Mouse (Mus musculus) left cerebral cortex, postnatal 14 days (tissue): ENCODE measurements at regions not wholly inside any gene's neighbourhood (a gene's known extent, or its start where the extent isn't known, plus 50 kb on each side); places are given as distances from the start of the nearest gene placed in this dataset.

Source experiments
- DNase-seq, 2 experiments: peaks; one replicate each; pipeline ENCODE4 v3.0.0; 2021 to 2022; ENCODE audit warnings: low spot score in 2 of 2, mixed read lengths in 1 of 2
- intact Hi-C: fragments of 180-260 bp; cut with DNase I; formaldehyde crosslinking; loops from one replicate; pipeline ENCODE4 v1.15.1; 2025

- intact Hi-C loops, result loop anchor here (10.0 kb wide), 1 partner anchor 577 kb away; no protein-coding TSS in a partner anchor
- DNase-seq, result no peak
Measured at GRCm38 (mm10) chr11:19827996-19828395, 96.2 kb upstream of the Spred2 start.

GRCm38 (mm10) chr11:19828959-19829401 is 95.2 kb upstream of the Spred2 start:
- DNase-seq, result no peak
- intact Hi-C loops, result loop anchor here (10.0 kb wide), 1 partner anchor 576 kb away; no protein-coding TSS in a partner anchor

GRCm38 (mm10) chr11:19829564-19830279 is 94.5 kb upstream of the Spred2 start:
- intact Hi-C loops, result loop anchor here (2.0 to 10.0 kb wide), 3 partner anchors 208 to 575 kb away; no protein-coding TSS in a partner anchor
- no peak for DNase-seq

- intact Hi-C loops, result loop anchor here (2.0 to 5.0 kb wide), 2 partner anchors 207 to 242 kb away; no protein-coding TSS in a partner anchor
- DNase-seq, result peak; percentile 81 to 85
Measured at GRCm38 (mm10) chr11:19830280-19831062, 93.7 kb upstream of the Spred2 start.

- intact Hi-C loops, result loop anchor here (2.0 to 5.0 kb wide), 2 partner anchors 90 to 203 kb away; partner anchors contain the start of gene Spred2
- DNase-seq, result no peak
Measured at GRCm38 (mm10) chr11:19834561-19834960, 89.6 kb upstream of the Spred2 start.

- DNase-seq, result peak; percentile 73 to 90
- intact Hi-C loops, result loop anchor here (1.0 to 2.0 kb wide), 2 partner anchors 64 to 90 kb away; partner anchors contain the start of gene Spred2
Measured at GRCm38 (mm10) chr11:19835221-19835745, 88.9 kb upstream of the Spred2 start.

- no peak for DNase-seq
- intact Hi-C loops, result no loop called here
Measured at GRCm38 (mm10) chr11:19838932-19839331, 85.2 kb upstream of the Spred2 start.

- intact Hi-C loops, result no loop called here
- DNase-seq, result no peak
Measured at GRCm38 (mm10) chr11:19843084-19843483, 81.1 kb upstream of the Spred2 start.

- intact Hi-C loops, result no loop called here
- DNase-seq, result no peak
Measured at GRCm38 (mm10) chr11:19847910-19848309, 76.3 kb upstream of the Spred2 start.

- intact Hi-C loops, result no loop called here
- DNase-seq, result no peak
Measured at GRCm38 (mm10) chr11:19848412-19848811, 75.8 kb upstream of the Spred2 start.

GRCm38 (mm10) chr11:19849347-19849811 is 74.8 kb upstream of the Spred2 start:
- intact Hi-C loops, result no loop called here
- DNase-seq, result no peak

- intact Hi-C loops, result no loop called here
- DNase-seq, result no peak
Measured at GRCm38 (mm10) chr11:19849844-19850420, 74.2 kb upstream of the Spred2 start.

- intact Hi-C loops, result no loop called here
Measured at GRCm38 (mm10) chr11:19851022-19851615, 73.1 kb upstream of the Spred2 start.

GRCm38 (mm10) chr11:19861596-19861995 is 62.6 kb upstream of the Spred2 start:
- DNase-seq, result no peak
- intact Hi-C loops, result no loop called here

More at GRCm38 (mm10) chr11:19851022-19851615, 73.1 kb upstream of the Spred2 start:
- DNase-seq, result no peak

GRCm38 (mm10) chr11:19863327-19863726 is 60.8 kb upstream of the Spred2 start:
- intact Hi-C loops, result no loop called here
- DNase-seq, result no peak

- no peak for DNase-seq
- intact Hi-C loops, result no loop called here
Measured at GRCm38 (mm10) chr11:19866262-19866661, 57.9 kb upstream of the Spred2 start.

GRCm38 (mm10) chr11:19869671-19870070 is 54.5 kb upstream of the Spred2 start:
- DNase-seq, result no peak

GRCm38 (mm10) chr11:19870136-19870535 is 54.0 kb upstream of the Spred2 start:
- intact Hi-C loops, result no loop called here
- DNase-seq, result no peak

More at GRCm38 (mm10) chr11:19869671-19870070, 54.5 kb upstream of the Spred2 start:
- intact Hi-C loops, result no loop called here

- no peak for DNase-seq
- intact Hi-C loops, result no loop called here
Measured at GRCm38 (mm10) chr11:19873796-19874195, 50.4 kb upstream of the Spred2 start.
